Mouse (Mus musculus): ENCODE results near the gene Rnft2. TPM values are rescaled to one million over a fixed set of nuclear protein-coding genes. Genes with fewer than 3 reads are reported as not detected.
A peak's percentile ranks its signal among the peaks of the same experiment; 100 is the strongest.

Gene Rnft2
- polyA plus RNA-seq, 1 experiment from 2014 or later = 2.4 TPM

- no peaks in the 10 kb centered on the region for H3K4me1 ChIP-seq (ENCODE audit: control insufficient read depth, insufficient read depth, low read length)
- H3K4me3 ChIP-seq (ENCODE audit: low read depth, low read length) = no peak overlapping the region
- H3K36me3 ChIP-seq (ENCODE audit: control insufficient read depth, insufficient read depth, low read length) = no peaks in the 10 kb centered on the region
- H3K9me3 ChIP-seq (replicated peaks; ENCODE audit: control insufficient read depth, low read length) = no peaks in the 10 kb centered on the region
- no peak for ATAC-seq (replicated peaks; ENCODE audit: insufficient number of reproducible peaks, low FRiP score, low TSS enrichment)
- peaks cover 31% of the 10 kb centered on the region for H3K27me3 ChIP-seq (ENCODE audit: control insufficient read depth, insufficient read depth, low read length)
- WGBS (ENCODE audit: insufficient replicate concordance) = 44% methylated on average over 4 of the region's 4 CpGs
- no peak overlapping the region for H3K4me2 ChIP-seq
- no peak overlapping the region for H3K27ac ChIP-seq (ENCODE audit: low read depth, low read length)
- no peak overlapping the region for H3K9ac ChIP-seq (ENCODE audit: low read depth, low read length)
Measured at GRCm38 (mm10) chr5:118160691-118161090, 84.2 kb downstream of the Rnft2 start.

- H3K4me1 ChIP-seq (ENCODE audit: control insufficient read depth, insufficient read depth, low read length) = peaks cover 7% of the 10 kb centered on the region
- 0 out of 2 replicates have a peak, but pooled peaks have one; percentile 16 for ATAC-seq (replicated peaks; ENCODE audit: insufficient number of reproducible peaks, low FRiP score, low TSS enrichment)
- no peak overlapping the region for H3K4me2 ChIP-seq
- H3K9me3 ChIP-seq (replicated peaks; ENCODE audit: control insufficient read depth, low read length) = no peaks in the 10 kb centered on the region
- WGBS (ENCODE audit: insufficient replicate concordance) = 29% methylated on average over 4 of the region's 4 CpGs
- H3K9ac ChIP-seq (ENCODE audit: low read depth, low read length) = no peak overlapping the region
- H3K36me3 ChIP-seq (ENCODE audit: control insufficient read depth, insufficient read depth, low read length) = 0 out of 2 replicates have a peak, but pooled peaks cover 4% of the 10 kb centered on the region
- H3K4me3 ChIP-seq (ENCODE audit: low read depth, low read length) = no peak overlapping the region
- H3K27me3 ChIP-seq (ENCODE audit: control insufficient read depth, insufficient read depth, low read length) = peaks cover 12% of the 10 kb centered on the region
- H3K27ac ChIP-seq (ENCODE audit: low read depth, low read length) = no peak overlapping the region
Measured at GRCm38 (mm10) chr5:118156976-118157375, 87.9 kb downstream of the Rnft2 start.

- Histone ChIP-seq H3K4me2 (peak overlapping the region; percentile 80), H3K9ac (ENCODE audit: low read depth, low read length) (no peak overlapping the region), H3K4me1 (ENCODE audit: control insufficient read depth, insufficient read depth, low read length) (peaks cover 7% of the 10 kb centered on the region), H3K27ac (ENCODE audit: low read depth, low read length) (no peak overlapping the region), H3K9me3 (replicated peaks; ENCODE audit: control insufficient read depth, low read length) (no peaks in the 10 kb centered on the region), H3K27me3 (ENCODE audit: control insufficient read depth, insufficient read depth, low read length) (peaks cover 4% of the 10 kb centered on the region; the same call in 1 of the 2 replicates), H3K36me3 (ENCODE audit: control insufficient read depth, insufficient read depth, low read length) (peaks cover 8% of the 10 kb centered on the region), H3K4me3 (ENCODE audit: low read depth, low read length) (peak overlapping the region; percentile 91)
- WGBS (ENCODE audit: insufficient replicate concordance) = 13% methylated on average over 9 of the region's 9 CpGs
- ATAC-seq (replicated peaks; ENCODE audit: insufficient number of reproducible peaks, low FRiP score, low TSS enrichment) = no peak
Measured at GRCm38 (mm10) chr5:118155565-118155947, 89.4 kb downstream of the Rnft2 start.

GRCm38 (mm10) chr5:118154839-118155564 is 89.9 kb downstream of the Rnft2 start, which contains the start of gene Fbxw8:
Gene Fbxw8 (minus strand): TSS chr5:118155464.
- Histone ChIP-seq H3K9me3 (replicated peaks; ENCODE audit: control insufficient read depth, low read length) (no peaks in the 10 kb centered on the region), H3K9ac (ENCODE audit: low read depth, low read length) (peak within 1 kb of the TSS; percentile 91), H3K4me1 (ENCODE audit: control insufficient read depth, insufficient read depth, low read length) (peaks cover 13% of the 10 kb centered on the region), H3K4me2 (peak within 1 kb of the TSS; percentile 80), H3K4me3 (ENCODE audit: low read depth, low read length) (peak within 1 kb of the TSS; percentile 91), H3K27me3 (ENCODE audit: control insufficient read depth, insufficient read depth, low read length) (no peaks in the 10 kb centered on the region), H3K27ac (ENCODE audit: low read depth, low read length) (peak within 1 kb of the TSS; percentile 47), H3K36me3 (ENCODE audit: control insufficient read depth, insufficient read depth, low read length) (peaks cover 8% of the 10 kb centered on the region)
- WGBS (ENCODE audit: insufficient replicate concordance) = under 1% methylated on average over 63 of the region's 67 CpGs
- ATAC-seq (replicated peaks; ENCODE audit: insufficient number of reproducible peaks, low FRiP score, low TSS enrichment) = peak; percentile 71

- WGBS (ENCODE audit: insufficient replicate concordance) = 56% methylated on average over 3 of the region's 3 CpGs
- Histone ChIP-seq H3K27me3 (ENCODE audit: control insufficient read depth, insufficient read depth, low read length) (no peaks in the 10 kb centered on the region), H3K4me3 (ENCODE audit: low read depth, low read length) (no peak overlapping the region), H3K9ac (ENCODE audit: low read depth, low read length) (no peak overlapping the region), H3K27ac (ENCODE audit: low read depth, low read length) (no peak overlapping the region), H3K4me2 (no peak overlapping the region), H3K9me3 (replicated peaks; ENCODE audit: control insufficient read depth, low read length) (no peaks in the 10 kb centered on the region), H3K4me1 (ENCODE audit: control insufficient read depth, insufficient read depth, low read length) (peaks cover 56% of the 10 kb centered on the region), H3K36me3 (ENCODE audit: control insufficient read depth, insufficient read depth, low read length) (peaks cover 8% of the 10 kb centered on the region)
- no peak for ATAC-seq (replicated peaks; ENCODE audit: insufficient number of reproducible peaks, low FRiP score, low TSS enrichment)
Measured at GRCm38 (mm10) chr5:118149711-118150110, 95.2 kb downstream of the Rnft2 start.

- no peak overlapping the region for H3K27ac ChIP-seq (ENCODE audit: low read depth, low read length)
- H3K36me3 ChIP-seq (ENCODE audit: control insufficient read depth, insufficient read depth, low read length) = peaks cover 11% of the 10 kb centered on the region
- no peaks in the 10 kb centered on the region for H3K27me3 ChIP-seq (ENCODE audit: control insufficient read depth, insufficient read depth, low read length)
- H3K4me1 ChIP-seq (ENCODE audit: control insufficient read depth, insufficient read depth, low read length) = peaks cover 54% of the 10 kb centered on the region
- no peak for ATAC-seq (replicated peaks; ENCODE audit: insufficient number of reproducible peaks, low FRiP score, low TSS enrichment)
- 77% methylated on average over 10 of the region's 10 CpGs for WGBS (ENCODE audit: insufficient replicate concordance)
- no peaks in the 10 kb centered on the region for H3K9me3 ChIP-seq (replicated peaks; ENCODE audit: control insufficient read depth, low read length)
- H3K4me2 ChIP-seq = no peak overlapping the region
- H3K4me3 ChIP-seq (ENCODE audit: low read depth, low read length) = no peak overlapping the region
- H3K9ac ChIP-seq (ENCODE audit: low read depth, low read length) = no peak overlapping the region
Measured at GRCm38 (mm10) chr5:118147264-118147663, 97.7 kb downstream of the Rnft2 start.

GRCm38 (mm10) chr5:118145999-118146679 is 98.8 kb downstream of the Rnft2 start:
- H3K27ac ChIP-seq (ENCODE audit: low read depth, low read length) = peak overlapping the region; percentile 38; the same call in 1 of the 2 replicates
- no peak for ATAC-seq (replicated peaks; ENCODE audit: insufficient number of reproducible peaks, low FRiP score, low TSS enrichment)
- no peak overlapping the region for H3K4me3 ChIP-seq (ENCODE audit: low read depth, low read length)
- H3K9ac ChIP-seq (ENCODE audit: low read depth, low read length) = no peak overlapping the region
- H3K27me3 ChIP-seq (ENCODE audit: control insufficient read depth, insufficient read depth, low read length) = no peaks in the 10 kb centered on the region
- H3K36me3 ChIP-seq (ENCODE audit: control insufficient read depth, insufficient read depth, low read length) = peaks cover 16% of the 10 kb centered on the region
- 49% methylated on average over 15 of the region's 15 CpGs for WGBS (ENCODE audit: insufficient replicate concordance)
- peak overlapping the region; percentile 32 for H3K4me2 ChIP-seq
- H3K4me1 ChIP-seq (ENCODE audit: control insufficient read depth, insufficient read depth, low read length) = peaks cover 54% of the 10 kb centered on the region
- H3K9me3 ChIP-seq (replicated peaks; ENCODE audit: control insufficient read depth, low read length) = no peaks in the 10 kb centered on the region

GRCm38 (mm10) chr5:118145458-118145857 is 99.5 kb downstream of the Rnft2 start:
- peaks cover 17% of the 10 kb centered on the region for H3K36me3 ChIP-seq (ENCODE audit: control insufficient read depth, insufficient read depth, low read length)
- no peak overlapping the region for H3K9ac ChIP-seq (ENCODE audit: low read depth, low read length)
- ATAC-seq (replicated peaks; ENCODE audit: insufficient number of reproducible peaks, low FRiP score, low TSS enrichment) = no peak
- peaks cover 53% of the 10 kb centered on the region for H3K4me1 ChIP-seq (ENCODE audit: control insufficient read depth, insufficient read depth, low read length)
- no peak overlapping the region for H3K4me3 ChIP-seq (ENCODE audit: low read depth, low read length)
- H3K4me2 ChIP-seq = no peak overlapping the region
- whole genome bisulfite sequencing (ENCODE audit: insufficient replicate concordance) = 93% methylated on average over 3 of the region's 3 CpGs
- H3K9me3 ChIP-seq (replicated peaks; ENCODE audit: control insufficient read depth, low read length) = no peaks in the 10 kb centered on the region
- no peak overlapping the region for H3K27ac ChIP-seq (ENCODE audit: low read depth, low read length)
- H3K27me3 ChIP-seq (ENCODE audit: control insufficient read depth, insufficient read depth, low read length) = no peaks in the 10 kb centered on the region

All from heart, embryonic 11.5 days (tissue).